Mouse (Mus musculus) C2C12 (cell line): Measurements from ENCODE around the gene Tsr2. TPM values are rescaled to one million over a fixed set of nuclear protein-coding genes. Genes with fewer than 3 reads are reported as not detected.

ENCODE experiments used
- H3K27me3 ChIP-seq: one replicate; pipeline ENCODE4 v1.6.1; 2011; ENCODE audit not compliant: control insufficient read depth, insufficient read depth, insufficient read length
- H3K36me3 ChIP-seq: one replicate; pipeline ENCODE4 v1.6.1; 2011; ENCODE audit not compliant: control insufficient read depth, insufficient read depth
- H3K4me3 ChIP-seq: one replicate; pipeline ENCODE4 v1.5.1; 2011; ENCODE audit warnings: mild to moderate bottlenecking, control low read depth; ENCODE audit not compliant: poor library complexity, insufficient read depth, severe bottlenecking
- H3K79me2 ChIP-seq: one replicate; pipeline ENCODE4 v1.6.1; 2011; ENCODE audit not compliant: control insufficient read depth, insufficient read depth
- H3K79me3 ChIP-seq: one replicate; pipeline ENCODE4 v1.6.1; 2011; ENCODE audit warnings: low read depth, control low read depth
- H3ac ChIP-seq: one replicate; pipeline ENCODE3; 2011; ENCODE audit warnings: low read depth; ENCODE audit not compliant: control insufficient read depth, insufficient read length
- CEBPB ChIP-seq: IDR thresholded peaks from one replicate; pipeline ENCODE4 v1.6.1; 2011; ENCODE audit warnings: low read depth, mild to moderate bottlenecking, control low read depth, moderate library complexity
- CTCF ChIP-seq: IDR thresholded peaks from one replicate; pipeline ENCODE4 v1.5.1; 2011; ENCODE audit not compliant: control insufficient read depth, insufficient read depth, insufficient read length
- FOSL1 ChIP-seq: IDR thresholded peaks from one replicate; pipeline ENCODE4 v1.8.0; 2011; ENCODE audit warnings: mild to moderate bottlenecking, low read length; ENCODE audit not compliant: poor library complexity, insufficient read depth, severe bottlenecking
- MAX ChIP-seq: IDR thresholded peaks from one replicate; pipeline ENCODE4 v1.6.1; 2011; ENCODE audit warnings: mild to moderate bottlenecking, control low read depth
- MYOD1 ChIP-seq: IDR thresholded peaks from one replicate; pipeline ENCODE4 v1.6.1; 2011; ENCODE audit warnings: low read depth; ENCODE audit not compliant: control insufficient read depth, insufficient read length
- MYOG ChIP-seq: IDR thresholded peaks from one replicate; pipeline ENCODE4 v1.6.1; 2011; ENCODE audit not compliant: control insufficient read depth, insufficient read length; ENCODE audit errors: extremely low read depth
- USF1 ChIP-seq: IDR thresholded peaks from one replicate; pipeline ENCODE4 v1.6.1; 2011; ENCODE audit warnings: low read depth, mild to moderate bottlenecking, control low read depth, moderate library complexity
- polyA plus RNA-seq: library from polyadenylated mRNA; unstranded; fragments of >200 nt; fragmentation: generic; extraction: Trizol; gene quantifications from one replicate; pipeline ENCODE4 v1.2.1, GENCODE M21; 2012; ENCODE audit warnings: missing spikeins

Tsr2 gene
- polyA plus RNA-seq, 1 experiment, result 26.5 TPM

DNA sequence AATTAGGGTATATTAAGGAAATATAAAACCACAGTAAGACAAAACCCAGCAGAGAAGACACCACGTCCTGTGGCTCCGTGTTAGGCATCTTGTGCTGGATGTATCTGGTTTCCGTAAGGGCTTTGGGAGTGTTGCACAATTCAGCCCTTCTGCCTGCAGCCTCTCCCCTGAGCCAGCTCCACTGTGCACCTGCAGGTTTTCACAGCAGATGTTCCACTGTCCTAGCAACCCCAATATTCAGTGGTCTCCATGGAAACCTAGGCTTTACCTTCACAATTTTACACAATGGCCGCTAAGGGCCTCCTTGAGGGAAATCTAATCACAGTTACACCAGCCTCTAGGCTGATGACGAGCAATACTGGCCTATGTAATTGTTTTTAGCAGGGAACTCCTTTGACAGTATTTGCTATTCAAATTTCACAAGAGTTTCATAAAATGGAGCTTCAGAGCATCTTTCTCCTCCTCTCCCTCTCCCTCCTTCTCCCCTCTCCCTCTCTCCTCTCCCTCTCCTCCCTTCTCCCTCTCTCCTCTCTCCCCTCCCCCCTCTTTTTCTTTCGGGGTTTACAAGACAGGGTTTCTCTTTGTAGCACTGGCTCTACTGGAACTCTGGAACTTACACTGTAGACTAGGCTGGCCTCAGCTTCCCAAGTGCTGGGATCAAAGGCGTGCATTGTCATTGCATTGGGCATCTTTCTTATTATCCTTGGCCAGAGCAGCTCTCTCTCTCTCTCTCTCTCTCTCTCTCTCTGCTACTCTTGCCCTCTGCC, 11.1 kb upstream of the Tsr2 start:
- TF ChIP-seq CEBPB (no peak), USF1 (no peak), MAX (no peak), MYOD1 (no peak), FOSL1 (no peak), CTCF (no peak), MYOG (no peak)
- H3K79me3 ChIP-seq, result no peaks in the 10 kb centered on the region
- H3K79me2 ChIP-seq, result no peaks in the 10 kb centered on the region
- no peak overlapping the region for H3ac ChIP-seq
- no peak overlapping the region for H3K4me3 ChIP-seq
- H3K36me3 ChIP-seq, result no peaks in the 10 kb centered on the region
- no peaks in the 10 kb centered on the region for H3K27me3 ChIP-seq

DNA sequence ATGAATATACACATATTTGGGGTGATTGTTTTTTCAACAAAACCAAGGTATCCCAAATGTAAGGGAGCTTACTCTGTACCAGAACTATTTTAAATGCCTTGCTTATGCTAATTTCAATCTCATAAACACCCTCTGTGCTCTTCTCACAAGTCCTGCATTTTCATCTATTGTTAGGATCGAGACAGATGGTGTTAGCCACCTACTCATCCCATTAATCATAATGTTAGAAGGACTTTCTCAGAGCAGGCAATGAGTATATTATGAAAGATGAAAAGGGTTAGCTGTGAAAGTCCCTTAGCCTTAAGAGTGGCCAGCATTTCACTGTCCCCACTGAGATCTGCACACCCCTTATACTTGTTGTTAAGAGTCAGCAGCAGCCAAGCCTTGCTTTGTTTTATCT, 8.9 kb downstream of the Tsr2 start:
- TF ChIP-seq MAX, result no peak
- no peak for TF ChIP-seq MYOG
- TF ChIP-seq CEBPB, result no peak
- TF ChIP-seq USF1, result no peak
- TF ChIP-seq MYOD1, result no peak
- no peak for TF ChIP-seq CTCF
- TF ChIP-seq FOSL1, result no peak
- Histone ChIP-seq H3ac (no peak overlapping the region), H3K79me3 (no peaks in the 10 kb centered on the region), H3K36me3 (peaks cover 17% of the 10 kb centered on the region), H3K4me3 (no peak overlapping the region), H3K27me3 (no peaks in the 10 kb centered on the region), H3K79me2 (no peaks in the 10 kb centered on the region)

DNA sequence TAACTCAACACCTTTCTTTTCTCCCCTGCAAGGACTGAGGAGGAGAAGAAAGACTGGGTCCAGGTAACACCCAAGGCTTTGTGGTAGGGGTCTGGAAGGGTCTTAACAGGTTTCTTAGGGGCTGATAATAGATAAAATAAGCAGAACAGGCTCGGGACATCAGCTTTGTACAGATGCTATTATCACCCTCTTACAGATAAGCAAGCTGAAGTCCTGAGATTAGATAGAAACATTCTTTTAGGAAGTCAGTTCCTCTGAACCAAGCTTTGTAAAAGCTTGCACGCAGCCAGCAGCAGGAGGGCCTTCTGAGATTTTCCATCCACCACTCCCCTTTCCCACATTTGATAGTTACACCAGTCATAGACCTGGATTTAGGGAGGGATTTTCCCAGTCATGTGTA, 10.7 kb downstream of the Tsr2 start:
- H3K36me3 ChIP-seq, result peaks cover 13% of the 10 kb centered on the region
- H3K4me3 ChIP-seq, result no peak overlapping the region
- TF ChIP-seq USF1 (no peak), CTCF (no peak), MAX (no peak), CEBPB (no peak), FOSL1 (no peak), MYOD1 (no peak), MYOG (no peak)
- no peaks in the 10 kb centered on the region for H3K79me2 ChIP-seq
- H3K27me3 ChIP-seq, result no peaks in the 10 kb centered on the region
- H3K79me3 ChIP-seq, result no peaks in the 10 kb centered on the region
- no peak overlapping the region for H3ac ChIP-seq

GRCm38 (mm10) chrX:151076941-151077485, 19.3 kb downstream of the Tsr2 start:
- TF ChIP-seq MYOG, result no peak
- no peak for TF ChIP-seq MYOD1
- no peak for TF ChIP-seq CEBPB
- no peak for TF ChIP-seq USF1
- TF ChIP-seq FOSL1, result no peak
- no peak for TF ChIP-seq MAX
- TF ChIP-seq CTCF, result no peak
- Histone ChIP-seq H3K36me3 (peaks cover 7% of the 10 kb centered on the region), H3K27me3 (no peaks in the 10 kb centered on the region)

DNA sequence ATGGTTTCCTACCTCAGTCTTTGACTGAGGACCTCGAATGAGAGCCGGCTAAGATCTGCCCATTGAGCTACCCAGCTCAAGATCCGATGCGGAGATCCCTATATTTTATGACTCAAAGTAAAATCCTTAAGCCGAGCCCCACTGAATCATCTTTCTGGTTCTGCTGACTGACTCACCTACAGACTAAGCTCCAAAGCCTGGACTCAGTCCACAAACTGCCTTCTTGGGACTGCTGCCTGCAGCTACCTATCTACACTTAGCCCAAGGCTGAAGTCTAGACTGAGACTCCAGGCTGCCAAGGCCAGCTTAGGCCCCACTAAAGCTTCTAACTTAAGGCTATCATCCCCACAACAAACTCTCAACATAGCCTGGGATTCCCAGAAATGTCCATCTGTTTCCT, 20.3 kb downstream of the Tsr2 start:
- Histone ChIP-seq H3K36me3 (peaks cover 7% of the 10 kb centered on the region), H3K27me3 (no peaks in the 10 kb centered on the region), H3K4me3 (no peak overlapping the region), H3ac (no peak overlapping the region), H3K79me3 (no peaks in the 10 kb centered on the region), H3K79me2 (no peaks in the 10 kb centered on the region)
- TF ChIP-seq MYOG (no peak), CEBPB (no peak), FOSL1 (no peak), USF1 (no peak), CTCF (no peak), MAX (no peak), MYOD1 (no peak)

More at GRCm38 (mm10) chrX:151076941-151077485, 19.3 kb downstream of the Tsr2 start:
- H3K79me2 ChIP-seq, result no peaks in the 10 kb centered on the region
- no peak overlapping the region for H3ac ChIP-seq
- H3K4me3 ChIP-seq, result no peak overlapping the region
- H3K79me3 ChIP-seq, result no peaks in the 10 kb centered on the region

DNA sequence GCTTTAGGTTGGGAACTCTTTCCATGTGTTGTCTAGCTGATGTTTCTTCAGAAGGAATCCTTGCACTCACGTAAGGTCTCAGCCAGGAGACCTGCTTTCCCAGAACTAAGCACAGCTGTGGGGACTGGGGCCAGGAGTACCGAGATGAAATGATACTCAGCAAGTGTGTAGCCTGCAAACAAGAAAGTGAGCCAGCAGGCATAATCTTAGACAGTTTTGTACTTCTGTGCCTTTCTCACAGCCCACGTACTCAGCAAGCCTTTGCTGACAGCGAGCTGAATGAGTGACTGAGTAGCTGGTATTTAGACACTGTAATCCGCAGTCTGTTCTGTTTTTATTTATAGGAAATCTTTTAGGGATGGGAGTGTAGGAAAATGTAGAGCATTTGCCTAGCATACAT, 28.5 kb downstream of the Tsr2 start:
- no peak overlapping the region for H3ac ChIP-seq
- no peaks in the 10 kb centered on the region for H3K27me3 ChIP-seq
- H3K79me3 ChIP-seq, result peaks cover 3% of the 10 kb centered on the region
- H3K36me3 ChIP-seq, result no peaks in the 10 kb centered on the region
- H3K79me2 ChIP-seq, result no peaks in the 10 kb centered on the region
- no peak overlapping the region for H3K4me3 ChIP-seq
- TF ChIP-seq MAX (no peak), MYOD1 (no peak), CEBPB (no peak), USF1 (no peak), FOSL1 (no peak), CTCF (no peak), MYOG (no peak)
